Mouse (Mus musculus) heart, adult 2 months (tissue): ENCODE results near the gene Lamc2.

Experiments
- CTCF ChIP-seq: fragments of 200-600 bp; IDR thresholded peaks from 2 replicates; pipeline ENCODE4 v1.8.1; 2022; ENCODE audit warnings: antibody characterized with exemption, mild to moderate bottlenecking, moderate library complexity
- EP300 ChIP-seq: fragments of 200-500 bp; IDR thresholded peaks from 2 replicates; pipeline ENCODE4 v1.6.1; 2011; ENCODE audit warnings: low read depth, low read length, control low read depth; ENCODE audit not compliant: insufficient read depth
- POLR2A ChIP-seq: fragments of 200-500 bp; IDR thresholded peaks from 2 replicates; pipeline ENCODE4 v1.6.1; 2011; ENCODE audit warnings: mild to moderate bottlenecking, low read depth, low read length, control low read depth; ENCODE audit not compliant: insufficient read depth

GRCm38 (mm10) chr1:153174801-153175200 is 11.4 kb downstream of the Lamc2 start:
- no peak for TF ChIP-seq CTCF
- TF ChIP-seq POLR2A = no peak
- TF ChIP-seq EP300 = no peak
